Mouse (Mus musculus): ENCODE measurements at regions not wholly inside any gene's neighbourhood (a gene's known extent, or its start where the extent isn't known, plus 50 kb on each side); places are given as distances from the start of the nearest gene placed in this dataset.
A peak's percentile ranks its signal among the peaks of the same experiment; 100 is the strongest.

- no peak for ATAC-seq (replicated peaks; ENCODE audit: poor library complexity)
Observed at GRCm38 (mm10) chr2:147927792-147928670, 118.7 kb downstream of the Foxa2 start.

GRCm38 (mm10) chr2:147926861-147927260 lies 119.9 kb downstream of the Foxa2 start:
- no peak for ATAC-seq (replicated peaks; ENCODE audit: poor library complexity)

- ATAC-seq (replicated peaks; ENCODE audit: poor library complexity), result no peak
Observed at GRCm38 (mm10) chr2:147907341-147907740, 139.4 kb downstream of the Foxa2 start.

GRCm38 (mm10) chr2:147905759-147906740 lies 140.7 kb downstream of the Foxa2 start:
- no peak for ATAC-seq (replicated peaks; ENCODE audit: poor library complexity)

- ATAC-seq (replicated peaks; ENCODE audit: poor library complexity), result no peak
Observed at GRCm38 (mm10) chr2:147905118-147905517, 141.7 kb downstream of the Foxa2 start.

GRCm38 (mm10) chr2:147899236-147899635 lies 147.5 kb downstream of the Foxa2 start:
- ATAC-seq (replicated peaks; ENCODE audit: poor library complexity), result no peak

GRCm38 (mm10) chr2:147895691-147896090 lies 151.1 kb downstream of the Foxa2 start:
- peak; percentile 95 for ATAC-seq (replicated peaks; ENCODE audit: poor library complexity)

- no peak for ATAC-seq (replicated peaks; ENCODE audit: poor library complexity)
Observed at GRCm38 (mm10) chr2:147894213-147894612, 152.6 kb downstream of the Foxa2 start.

GRCm38 (mm10) chr2:147886191-147886590 lies 160.6 kb downstream of the Foxa2 start:
- ATAC-seq (replicated peaks; ENCODE audit: poor library complexity), result no peak

GRCm38 (mm10) chr2:147877907-147878306 lies 168.9 kb downstream of the Foxa2 start:
- ATAC-seq (replicated peaks; ENCODE audit: poor library complexity), result no peak

GRCm38 (mm10) chr2:147877543-147877904 lies 169.2 kb downstream of the Foxa2 start:
- no peak for ATAC-seq (replicated peaks; ENCODE audit: poor library complexity)

GRCm38 (mm10) chr2:147876708-147877542 lies 169.8 kb downstream of the Foxa2 start:
- ATAC-seq (replicated peaks; ENCODE audit: poor library complexity), result no peak

GRCm38 (mm10) chr2:147872972-147873371 lies 173.8 kb downstream of the Foxa2 start:
- ATAC-seq (replicated peaks; ENCODE audit: poor library complexity), result no peak

GRCm38 (mm10) chr2:147851186-147851802 lies 195.5 kb downstream of the Foxa2 start:
- no peak for ATAC-seq (replicated peaks; ENCODE audit: poor library complexity)

GRCm38 (mm10) chr2:147846968-147847749 lies 199.6 kb downstream of the Foxa2 start:
- 0 out of 2 replicates have a peak, but pooled peaks have one; percentile 39 for ATAC-seq (replicated peaks; ENCODE audit: poor library complexity)

- no peak for ATAC-seq (replicated peaks; ENCODE audit: poor library complexity)
Observed at GRCm38 (mm10) chr2:147845256-147845655, 201.5 kb downstream of the Foxa2 start.

- no peak for ATAC-seq (replicated peaks; ENCODE audit: poor library complexity)
Observed at GRCm38 (mm10) chr2:147840936-147841335, 205.8 kb downstream of the Foxa2 start.

- no peak for ATAC-seq (replicated peaks; ENCODE audit: poor library complexity)
Observed at GRCm38 (mm10) chr2:147838613-147839012, 208.2 kb downstream of the Foxa2 start.

GRCm38 (mm10) chr2:147830551-147830950 lies 216.2 kb downstream of the Foxa2 start:
- no peak for ATAC-seq (replicated peaks; ENCODE audit: poor library complexity)

All from megakaryocyte progenitor cell, adult 5-6 weeks (primary cell).